Mouse (Mus musculus): ENCODE data around the gene Fut7.

Fut7 gene

GRCm38 (mm10) chr2:25458911-25459310 lies 35.8 kb downstream of the Fut7 start:
- no peak for DNase-seq (ENCODE audit: low spot score in 2 of 2)

- DNase-seq (ENCODE audit: low spot score in 2 of 2) = peak; percentile 29 to 33
Measured at GRCm38 (mm10) chr2:25460135-25460534, 37.1 kb downstream of the Fut7 start.

GRCm38 (mm10) chr2:25460551-25461309 lies 37.7 kb downstream of the Fut7 start, which contains the start of gene Paxx:
Gene Paxx, minus strand, starts transcription at chr2:25461094.
- DNase-seq (ENCODE audit: low spot score in 2 of 2) = peak; percentile 95 to 96

GRCm38 (mm10) chr2:25461407-25461806 lies 38.3 kb downstream of the Fut7 start:
- no peak for DNase-seq (ENCODE audit: low spot score in 2 of 2)

- no peak for DNase-seq (ENCODE audit: low spot score in 2 of 2)
Measured at GRCm38 (mm10) chr2:25463630-25464029, 40.6 kb downstream of the Fut7 start.

GRCm38 (mm10) chr2:25465256-25465655 lies 42.2 kb downstream of the Fut7 start:
- DNase-seq (ENCODE audit: low spot score in 2 of 2) = no peak

- DNase-seq (ENCODE audit: low spot score in 2 of 2) = no peak
Measured at GRCm38 (mm10) chr2:25465816-25466635, 43.0 kb downstream of the Fut7 start.

GRCm38 (mm10) chr2:25467606-25468303 lies 44.7 kb downstream of the Fut7 start:
- DNase-seq (ENCODE audit: low spot score in 2 of 2) = no peak

GRCm38 (mm10) chr2:25468962-25469915 lies 46.2 kb downstream of the Fut7 start:
- peak in 1 of 2 experiments; percentile 28 for DNase-seq (ENCODE audit: low spot score in 2 of 2)

- no peak for DNase-seq (ENCODE audit: low spot score in 2 of 2)
Measured at GRCm38 (mm10) chr2:25469969-25470368, 46.9 kb downstream of the Fut7 start, which contains the start of gene Ptgds. Gene Ptgds, minus strand, starts transcription at chr2:25470046.

- DNase-seq (ENCODE audit: low spot score in 2 of 2) = no peak
Measured at GRCm38 (mm10) chr2:25472550-25472949, 49.5 kb downstream of the Fut7 start.
